Mouse (Mus musculus): ENCODE data around the gene S100a3. TPM values are rescaled to one million over a fixed set of nuclear protein-coding genes. Genes with fewer than 3 reads are reported as not detected.

S100a3 gene
- polyA plus RNA-seq, 1 experiment from 2014 or later = 0.31 TPM

DNA sequence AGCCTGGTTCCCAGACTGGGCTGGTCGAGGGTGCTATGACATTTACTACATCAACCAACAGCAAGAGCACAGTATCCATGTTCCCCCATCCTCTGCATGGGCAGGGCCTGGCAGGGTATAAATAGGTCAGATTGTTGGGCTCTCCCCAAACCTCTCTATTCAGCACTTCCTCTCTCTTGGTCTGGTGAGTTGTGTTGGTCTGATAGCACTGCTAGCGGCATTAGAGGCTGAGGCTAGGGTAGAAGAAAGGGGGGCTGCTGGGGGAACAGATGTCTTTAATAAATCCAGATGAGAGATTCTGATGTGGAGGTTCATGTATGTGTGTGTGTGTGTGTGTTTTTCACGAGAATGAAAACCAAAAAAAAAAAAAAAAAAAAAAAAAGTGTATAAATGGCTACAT is 43.2 kb downstream of the S100a3 start, which contains the start of gene S100a4:
Gene S100a4 (plus strand): TSS at position 149 of the 400 bp plus-strand sequence.
- 61% methylated on average over 3 of the region's 3 CpGs for WGBS
- ATAC-seq (ENCODE audit: low read depth) = no peak
- H3K9ac ChIP-seq (replicated peaks; ENCODE audit: low read depth, low read length) = no peak within 1 kb of the TSS

DNA sequence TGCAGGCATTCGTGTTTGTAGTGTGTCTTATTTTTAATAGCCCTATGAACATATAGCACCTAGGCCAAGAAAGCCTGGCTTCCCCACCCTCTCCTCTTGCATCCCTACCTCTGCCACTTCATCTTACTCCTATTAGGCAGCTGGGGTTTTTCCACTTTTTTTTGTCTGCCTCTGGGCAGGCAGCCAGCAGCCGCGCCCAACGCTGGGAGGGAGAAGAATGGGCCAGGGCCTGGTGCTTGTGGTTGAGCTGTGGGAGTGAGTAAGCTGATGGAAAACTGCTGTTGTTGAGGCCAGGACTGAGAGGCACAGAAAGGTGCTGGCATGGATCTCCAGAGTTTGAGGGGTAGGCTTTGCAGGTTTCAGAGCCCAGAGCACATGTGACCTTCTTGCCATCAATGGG is 44.0 kb downstream of the S100a3 start:
- ATAC-seq (ENCODE audit: low read depth) = peak; percentile 63; the same call in 1 of the 2 replicates
- WGBS = 29% methylated on average over 4 of the region's 4 CpGs
- no peaks in the 10 kb centered on the region for H3K9me3 ChIP-seq (ENCODE audit: control insufficient read depth, low read length)

More for the DNA sequence above, 43.2 kb downstream of the S100a3 start, which contains the start of gene S100a4:
- H3K4me2 ChIP-seq (ENCODE audit: low read depth, low read length) = no peak within 1 kb of the TSS
- H3K27ac ChIP-seq (ENCODE audit: low read depth, low read length) = no peak within 1 kb of the TSS
- H3K4me3 ChIP-seq (ENCODE audit: low read depth, low read length) = no peak within 1 kb of the TSS
- no peaks in the 10 kb centered on the region for H3K9me3 ChIP-seq (ENCODE audit: control insufficient read depth, low read length)
- H3K27me3 ChIP-seq (ENCODE audit: control insufficient read depth, insufficient read depth, low read length) = no peaks in the 10 kb centered on the region
- no peaks in the 10 kb centered on the region for H3K4me1 ChIP-seq (ENCODE audit: control insufficient read depth, insufficient read depth, low read length)
- no peaks in the 10 kb centered on the region for H3K36me3 ChIP-seq (ENCODE audit: control insufficient read depth, insufficient read depth, low read length)

DNA sequence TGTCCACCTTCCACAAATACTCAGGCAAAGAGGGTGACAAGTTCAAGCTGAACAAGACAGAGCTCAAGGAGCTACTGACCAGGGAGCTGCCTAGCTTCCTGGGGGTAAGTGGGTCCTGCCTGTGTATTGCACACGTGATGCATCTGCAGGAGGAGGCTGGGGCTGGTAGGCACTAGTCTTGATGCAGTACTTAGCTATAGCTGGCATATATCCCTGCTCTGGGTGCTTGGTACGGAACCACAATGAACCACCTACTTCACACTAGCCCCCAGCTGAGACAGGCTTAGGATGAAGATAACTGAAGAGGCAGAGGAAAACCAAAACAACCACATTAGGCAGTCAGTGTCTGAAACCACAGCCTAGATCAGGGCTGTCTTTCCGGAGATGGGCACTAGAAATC is 44.7 kb downstream of the S100a3 start:
- H3K4me1 ChIP-seq (ENCODE audit: control insufficient read depth, insufficient read depth, low read length) = no peaks in the 10 kb centered on the region

More for the DNA sequence above, 44.0 kb downstream of the S100a3 start:
- no peak overlapping the region for H3K27ac ChIP-seq (ENCODE audit: low read depth, low read length)
- H3K9ac ChIP-seq (replicated peaks; ENCODE audit: low read depth, low read length) = no peak overlapping the region
- no peak overlapping the region for H3K4me3 ChIP-seq (ENCODE audit: low read depth, low read length)
- H3K27me3 ChIP-seq (ENCODE audit: control insufficient read depth, insufficient read depth, low read length) = no peaks in the 10 kb centered on the region
- H3K4me2 ChIP-seq (ENCODE audit: low read depth, low read length) = no peak overlapping the region
- H3K4me1 ChIP-seq (ENCODE audit: control insufficient read depth, insufficient read depth, low read length) = no peaks in the 10 kb centered on the region
- H3K36me3 ChIP-seq (ENCODE audit: control insufficient read depth, insufficient read depth, low read length) = no peaks in the 10 kb centered on the region

DNA sequence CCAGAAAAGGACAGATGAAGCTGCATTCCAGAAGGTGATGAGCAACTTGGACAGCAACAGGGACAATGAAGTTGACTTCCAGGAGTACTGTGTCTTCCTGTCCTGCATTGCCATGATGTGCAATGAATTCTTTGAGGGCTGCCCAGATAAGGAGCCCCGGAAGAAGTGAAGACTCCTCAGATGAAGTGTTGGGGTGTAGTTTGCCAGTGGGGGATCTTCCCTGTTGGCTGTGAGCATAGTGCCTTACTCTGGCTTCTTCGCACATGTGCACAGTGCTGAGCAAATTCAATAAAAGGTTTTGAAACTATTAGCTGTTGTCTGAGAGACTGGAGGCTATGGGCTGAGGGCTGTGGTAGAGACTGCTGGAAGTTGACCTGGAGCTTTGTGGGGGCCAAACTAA is 45.4 kb downstream of the S100a3 start:
- no peaks in the 10 kb centered on the region for H3K36me3 ChIP-seq (ENCODE audit: control insufficient read depth, insufficient read depth, low read length)
- WGBS = 92% methylated on average over 2 of the region's 2 CpGs
- no peaks in the 10 kb centered on the region for H3K27me3 ChIP-seq (ENCODE audit: control insufficient read depth, insufficient read depth, low read length)
- H3K9me3 ChIP-seq (ENCODE audit: control insufficient read depth, low read length) = no peaks in the 10 kb centered on the region
- no peak for ATAC-seq (ENCODE audit: low read depth)
- H3K4me3 ChIP-seq (ENCODE audit: low read depth, low read length) = no peak overlapping the region
- no peak overlapping the region for H3K4me2 ChIP-seq (ENCODE audit: low read depth, low read length)
- H3K4me1 ChIP-seq (ENCODE audit: control insufficient read depth, insufficient read depth, low read length) = no peaks in the 10 kb centered on the region
- no peak overlapping the region for H3K9ac ChIP-seq (replicated peaks; ENCODE audit: low read depth, low read length)
- H3K27ac ChIP-seq (ENCODE audit: low read depth, low read length) = no peak overlapping the region

More for the DNA sequence above, 44.7 kb downstream of the S100a3 start:
- H3K9me3 ChIP-seq (ENCODE audit: control insufficient read depth, low read length) = no peaks in the 10 kb centered on the region
- H3K36me3 ChIP-seq (ENCODE audit: control insufficient read depth, insufficient read depth, low read length) = no peaks in the 10 kb centered on the region
- H3K4me3 ChIP-seq (ENCODE audit: low read depth, low read length) = no peak overlapping the region
- no peak for ATAC-seq (ENCODE audit: low read depth)
- H3K4me2 ChIP-seq (ENCODE audit: low read depth, low read length) = no peak overlapping the region
- WGBS = 84% methylated on average over 3 of the region's 3 CpGs
- no peak overlapping the region for H3K27ac ChIP-seq (ENCODE audit: low read depth, low read length)
- no peaks in the 10 kb centered on the region for H3K27me3 ChIP-seq (ENCODE audit: control insufficient read depth, insufficient read depth, low read length)
- H3K9ac ChIP-seq (replicated peaks; ENCODE audit: low read depth, low read length) = no peak overlapping the region

DNA sequence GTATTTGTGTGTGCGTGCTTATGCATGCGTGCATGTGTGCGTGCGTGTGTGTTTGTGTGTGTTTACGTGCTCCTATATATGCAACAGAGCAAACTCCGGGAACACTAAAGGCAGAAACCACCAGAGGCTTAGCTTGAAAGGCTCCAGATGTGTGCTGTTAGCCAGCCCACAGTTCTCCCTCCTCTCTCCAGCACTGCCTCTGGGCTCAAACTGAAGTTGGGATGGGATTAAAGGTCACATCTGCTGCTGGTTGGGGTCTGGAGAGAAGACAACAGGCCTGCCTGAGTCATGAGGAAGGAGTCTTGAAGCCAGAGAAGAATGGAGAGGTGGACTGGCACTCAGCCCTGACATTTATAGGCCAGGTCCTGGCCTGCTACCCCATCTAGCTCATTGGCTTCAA is 45.8 kb downstream of the S100a3 start:
- Histone ChIP-seq H3K4me1 (ENCODE audit: control insufficient read depth, insufficient read depth, low read length) (no peaks in the 10 kb centered on the region), H3K4me3 (ENCODE audit: low read depth, low read length) (no peak overlapping the region), H3K4me2 (ENCODE audit: low read depth, low read length) (no peak overlapping the region), H3K9me3 (ENCODE audit: control insufficient read depth, low read length) (no peaks in the 10 kb centered on the region), H3K9ac (replicated peaks; ENCODE audit: low read depth, low read length) (no peak overlapping the region), H3K27me3 (ENCODE audit: control insufficient read depth, insufficient read depth, low read length) (no peaks in the 10 kb centered on the region), H3K27ac (ENCODE audit: low read depth, low read length) (no peak overlapping the region), H3K36me3 (ENCODE audit: control insufficient read depth, insufficient read depth, low read length) (no peaks in the 10 kb centered on the region)
- no peak for ATAC-seq (ENCODE audit: low read depth)
- 97% methylated on average over 6 of the region's 6 CpGs for WGBS

DNA sequence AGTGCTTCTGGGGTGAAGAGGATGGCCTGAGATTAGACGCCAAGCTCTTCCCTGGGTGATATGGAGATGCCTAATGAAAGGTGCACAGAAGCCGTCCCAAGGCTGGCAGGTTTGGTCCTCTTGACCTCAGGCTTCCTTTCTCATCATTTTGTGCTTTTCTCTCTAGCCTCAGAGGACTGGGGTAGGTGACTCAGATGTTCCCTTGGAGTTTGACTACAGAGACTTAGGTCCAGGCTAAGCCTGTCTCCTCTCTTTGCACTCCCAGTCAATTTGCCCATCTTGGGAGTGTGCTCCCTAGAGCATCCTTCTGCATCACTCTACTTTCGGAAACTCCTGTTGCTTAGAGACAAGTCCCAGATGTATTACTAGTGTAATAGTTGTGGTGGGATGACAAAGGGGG is 47.0 kb downstream of the S100a3 start:
- H3K4me1 ChIP-seq (ENCODE audit: control insufficient read depth, insufficient read depth, low read length) = no peaks in the 10 kb centered on the region
- no peaks in the 10 kb centered on the region for H3K36me3 ChIP-seq (ENCODE audit: control insufficient read depth, insufficient read depth, low read length)
- H3K27me3 ChIP-seq (ENCODE audit: control insufficient read depth, insufficient read depth, low read length) = no peaks in the 10 kb centered on the region
- H3K4me3 ChIP-seq (ENCODE audit: low read depth, low read length) = no peak overlapping the region
- no peaks in the 10 kb centered on the region for H3K9me3 ChIP-seq (ENCODE audit: control insufficient read depth, low read length)
- ATAC-seq (ENCODE audit: low read depth) = no peak
- no peak overlapping the region for H3K4me2 ChIP-seq (ENCODE audit: low read depth, low read length)
- H3K9ac ChIP-seq (replicated peaks; ENCODE audit: low read depth, low read length) = no peak overlapping the region
- WGBS = 78% methylated on average over 3 of the region's 3 CpGs
- H3K27ac ChIP-seq (ENCODE audit: low read depth, low read length) = no peak overlapping the region

GRCm38 (mm10) chr3:90608223-90608622 is 47.8 kb downstream of the S100a3 start, which contains the start of gene S100a5:
Gene S100a5, plus strand, starts transcription at chr3:90608523.
- no peak within 1 kb of the TSS for H3K9ac ChIP-seq (replicated peaks; ENCODE audit: low read depth, low read length)
- WGBS = 66% methylated on average over 3 of the region's 3 CpGs
- no peaks in the 10 kb centered on the region for H3K9me3 ChIP-seq (ENCODE audit: control insufficient read depth, low read length)
- H3K4me2 ChIP-seq (ENCODE audit: low read depth, low read length) = no peak within 1 kb of the TSS
- H3K36me3 ChIP-seq (ENCODE audit: control insufficient read depth, insufficient read depth, low read length) = no peaks in the 10 kb centered on the region
- no peaks in the 10 kb centered on the region; the same call in 1 of the 2 replicates for H3K4me1 ChIP-seq (ENCODE audit: control insufficient read depth, insufficient read depth, low read length)
- H3K27ac ChIP-seq (ENCODE audit: low read depth, low read length) = no peak within 1 kb of the TSS
- no peak within 1 kb of the TSS for H3K4me3 ChIP-seq (ENCODE audit: low read depth, low read length)
- no peaks in the 10 kb centered on the region for H3K27me3 ChIP-seq (ENCODE audit: control insufficient read depth, insufficient read depth, low read length)
- no peak for ATAC-seq (ENCODE audit: low read depth)

DNA sequence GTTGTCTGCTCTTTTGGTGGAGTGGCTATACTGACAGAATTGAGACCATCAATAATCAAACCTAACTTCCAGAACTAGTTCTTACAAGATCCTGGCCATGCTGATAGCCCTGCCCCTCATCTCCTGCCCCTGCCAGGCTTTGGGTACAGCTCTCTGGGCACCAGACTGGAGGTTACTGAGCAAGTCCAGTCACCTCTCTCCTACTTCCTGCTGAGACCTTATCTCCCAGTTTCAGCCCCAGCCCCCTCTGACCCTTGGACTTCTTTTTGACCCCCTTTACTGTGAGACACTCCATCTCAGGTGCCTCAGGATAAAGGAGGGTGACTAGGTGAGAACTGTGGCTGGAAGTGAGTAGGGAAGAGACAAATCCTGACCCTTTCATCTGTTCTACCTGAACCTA is 48.7 kb downstream of the S100a3 start:
- Histone ChIP-seq H3K27ac (ENCODE audit: low read depth, low read length) (no peak overlapping the region), H3K9me3 (ENCODE audit: control insufficient read depth, low read length) (no peaks in the 10 kb centered on the region), H3K27me3 (ENCODE audit: control insufficient read depth, insufficient read depth, low read length) (no peaks in the 10 kb centered on the region), H3K4me1 (ENCODE audit: control insufficient read depth, insufficient read depth, low read length) (no peaks in the 10 kb centered on the region; the same call in 1 of the 2 replicates), H3K4me2 (ENCODE audit: low read depth, low read length) (no peak overlapping the region), H3K36me3 (ENCODE audit: control insufficient read depth, insufficient read depth, low read length) (no peaks in the 10 kb centered on the region), H3K9ac (replicated peaks; ENCODE audit: low read depth, low read length) (no peak overlapping the region), H3K4me3 (ENCODE audit: low read depth, low read length) (no peak overlapping the region)
- ATAC-seq (ENCODE audit: low read depth) = no peak

- Histone ChIP-seq H3K9ac (replicated peaks; ENCODE audit: low read depth, low read length) (no peak overlapping the region), H3K27ac (ENCODE audit: low read depth, low read length) (no peak overlapping the region), H3K4me1 (ENCODE audit: control insufficient read depth, insufficient read depth, low read length) (no peaks in the 10 kb centered on the region; the same call in 1 of the 2 replicates), H3K27me3 (ENCODE audit: control insufficient read depth, insufficient read depth, low read length) (no peaks in the 10 kb centered on the region), H3K4me2 (ENCODE audit: low read depth, low read length) (no peak overlapping the region), H3K9me3 (ENCODE audit: control insufficient read depth, low read length) (no peaks in the 10 kb centered on the region), H3K36me3 (ENCODE audit: control insufficient read depth, insufficient read depth, low read length) (no peaks in the 10 kb centered on the region), H3K4me3 (ENCODE audit: low read depth, low read length) (no peak overlapping the region)
- ATAC-seq (ENCODE audit: low read depth) = no peak
- 86% methylated on average over 3 of the region's 3 CpGs for WGBS
These were observed 51.1 kb downstream of the S100a3 start for GRCm38 (mm10) chr3:90611494-90611893.

All from neural tube, embryonic 14.5 days (tissue).